Mouse (Mus musculus): ENCODE results near the gene Trip11.
"Not testable (repeated sequence)": the region's sequence is repeated elsewhere in the genome, so short reads cannot be mapped to it uniquely, and the experiment has no call there.

Trip11 gene

DNA sequence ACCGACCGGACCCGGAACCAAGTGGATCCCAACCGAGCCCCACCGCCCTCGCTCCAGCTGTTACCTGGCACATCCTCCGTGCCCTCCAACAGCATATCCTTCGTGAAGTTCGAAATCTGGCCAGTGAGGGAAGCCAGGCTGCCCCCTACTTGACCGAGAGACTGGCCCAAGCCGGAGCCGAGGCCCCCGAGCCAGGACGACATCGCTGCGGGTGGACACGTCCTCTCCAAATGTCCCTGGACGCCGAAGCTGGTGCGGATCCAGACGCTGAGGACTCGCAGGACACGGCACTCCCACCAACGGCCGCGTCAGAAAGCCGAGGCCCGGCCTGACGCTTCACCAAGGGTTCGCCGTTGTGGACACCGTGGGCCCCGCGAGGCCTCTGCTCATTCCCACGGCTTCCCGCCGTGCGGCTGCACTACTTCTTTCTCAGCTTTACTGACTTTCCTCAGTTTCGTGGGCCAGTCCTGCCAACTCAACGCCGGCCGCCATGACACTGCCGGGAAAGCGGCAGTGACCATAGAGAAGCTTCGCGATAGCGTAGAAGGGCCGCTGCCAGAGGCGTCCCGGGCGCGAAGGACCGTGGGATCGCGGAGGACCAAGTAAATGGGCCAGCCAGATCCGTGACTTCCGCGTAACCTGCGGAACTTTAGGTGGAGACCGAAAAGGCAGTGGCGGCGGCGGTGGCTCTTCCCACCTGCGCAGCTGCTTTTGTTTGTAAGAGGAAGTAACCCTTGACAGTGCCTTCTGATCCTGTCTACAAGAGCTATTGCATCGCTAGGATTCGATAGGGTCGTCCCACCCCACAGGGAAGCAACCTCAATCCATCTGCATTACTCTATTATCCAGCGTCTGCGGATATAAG is at the start of gene Trip11:
Gene Trip11 (minus strand): TSS at position 642 of the 865 bp plus-strand sequence.
- DNase-seq = peak; percentile 87

DNA sequence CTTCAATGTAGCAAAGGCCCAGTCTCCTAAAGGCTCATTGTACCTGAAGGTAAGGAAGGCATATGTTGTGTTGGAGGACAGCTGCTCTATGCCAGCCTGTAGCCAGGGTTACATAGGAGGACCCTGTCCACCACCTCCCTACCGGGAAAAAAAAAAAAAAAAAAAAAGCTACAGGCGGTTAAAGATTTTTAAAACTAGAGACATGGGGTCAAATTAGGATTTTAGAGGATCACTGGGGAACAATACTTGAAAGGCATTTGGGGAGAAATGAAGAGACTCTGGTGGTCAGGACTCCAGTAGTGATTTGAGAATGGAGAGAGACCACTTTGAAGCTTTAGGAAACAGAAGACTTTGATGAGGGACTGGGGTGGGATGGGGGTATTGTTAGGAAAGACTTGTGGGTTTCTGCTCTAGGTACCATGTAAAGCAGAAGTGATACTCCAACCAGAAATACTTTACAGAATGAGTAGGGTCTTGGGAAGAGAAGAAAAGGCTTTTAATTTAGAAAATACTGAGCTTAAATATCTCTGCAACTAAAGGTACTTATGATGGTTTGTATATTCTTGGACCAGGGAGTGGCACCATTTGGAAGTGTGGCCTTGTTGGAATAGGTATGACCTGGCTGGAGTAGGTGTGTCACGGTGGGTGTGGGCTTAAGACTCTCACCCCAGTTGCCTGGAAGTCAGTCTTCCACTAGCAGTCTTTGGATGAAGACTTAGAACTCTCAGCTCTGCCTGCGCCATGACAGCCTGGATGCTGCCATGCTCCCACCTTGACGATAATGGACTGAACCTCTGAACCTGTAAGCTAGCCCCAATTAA is 46.1 kb upstream of the Trip11 start:
- not testable (repeated sequence) for DNase-seq

DNA sequence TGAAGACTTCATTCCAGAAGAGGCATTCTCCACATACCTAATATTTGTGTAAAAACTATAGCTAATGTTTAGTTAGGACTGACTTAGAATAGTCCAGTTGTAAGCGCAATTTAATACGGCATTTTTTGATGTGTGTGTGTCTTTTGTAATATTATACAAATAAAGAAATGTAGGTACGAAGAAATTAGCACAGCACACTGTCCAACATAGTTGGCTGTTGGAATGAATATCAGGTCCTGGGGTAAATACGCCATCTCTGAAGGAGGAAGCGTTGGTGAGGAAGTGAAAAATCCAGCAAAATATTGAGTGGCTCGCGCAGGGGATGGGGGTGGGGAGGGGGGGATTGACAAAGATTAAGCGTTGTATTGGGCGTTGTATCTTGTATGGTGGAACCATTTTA is 45.5 kb upstream of the Trip11 start:
- DNase-seq = no peak

- DNase-seq = peak; percentile 95
These were observed 45.0 kb upstream of the Trip11 start, which contains the start of gene Atxn3 for GRCm38 (mm10) chr12:101957942-101958544. Atxn3 (minus strand) TSS chr12:101958246.

DNA sequence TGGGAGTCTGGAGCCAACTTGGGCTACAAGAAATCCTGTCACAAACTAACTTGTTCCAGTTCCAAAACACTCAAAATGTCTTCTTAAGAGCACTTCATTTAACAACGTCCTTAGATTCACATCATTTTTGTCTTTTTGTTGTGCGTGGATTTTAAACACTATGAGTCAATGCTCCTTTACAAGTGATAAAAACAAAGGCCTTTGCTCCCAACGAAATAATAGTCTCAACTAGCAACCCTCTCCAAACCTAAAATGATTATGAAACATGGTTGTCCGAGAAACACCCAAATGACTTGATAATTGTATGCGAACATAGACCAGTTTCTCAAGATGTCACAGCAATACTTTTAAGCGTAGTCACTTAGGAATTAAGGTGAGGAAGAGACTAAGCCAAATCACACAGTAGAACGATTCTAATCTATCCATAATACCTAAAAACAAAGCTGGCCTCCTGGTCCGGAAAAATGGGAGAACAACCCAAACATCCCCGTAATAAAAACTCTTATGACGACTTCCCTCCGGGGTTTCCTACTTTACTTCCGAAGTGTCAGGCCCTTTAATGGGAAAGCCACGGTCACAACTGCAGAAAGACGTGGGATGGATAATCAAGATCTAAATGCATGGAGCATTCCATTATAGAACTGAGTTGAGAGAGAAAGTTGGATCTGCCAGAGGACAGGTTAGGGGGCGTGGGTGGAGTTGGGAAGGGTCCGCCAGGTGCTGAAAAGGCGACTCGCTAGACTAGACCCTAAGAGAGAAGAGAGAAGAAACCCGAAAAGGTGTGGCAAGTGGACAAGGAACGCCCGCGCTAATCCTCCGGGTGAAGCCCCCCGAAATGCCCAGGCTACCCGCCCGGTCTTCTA is 44.2 kb upstream of the Trip11 start:
- no peak for DNase-seq

- DNase-seq = not testable (repeated sequence)
These were observed 42.8 kb upstream of the Trip11 start for GRCm38 (mm10) chr12:101955821-101956220.

DNA sequence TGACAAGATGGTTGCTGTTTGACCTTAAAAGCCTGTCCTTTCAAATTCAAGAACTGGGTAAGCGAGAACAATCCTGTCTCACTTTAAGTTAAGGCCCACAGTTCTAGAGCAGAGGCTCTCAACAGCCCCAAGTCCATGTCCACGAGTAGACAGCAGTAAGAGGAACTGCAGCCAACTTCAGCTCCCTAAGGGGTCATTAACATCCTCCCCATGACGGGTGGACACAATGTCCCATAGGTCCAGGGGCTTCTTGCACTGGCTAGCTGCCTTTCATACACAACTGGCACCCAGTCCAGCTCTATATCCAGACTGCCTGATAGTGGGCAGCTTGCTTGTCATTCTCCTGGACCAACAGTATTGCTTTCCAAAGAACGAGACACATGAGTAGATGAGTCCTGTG is 35.7 kb upstream of the Trip11 start:
- no peak for DNase-seq

DNA sequence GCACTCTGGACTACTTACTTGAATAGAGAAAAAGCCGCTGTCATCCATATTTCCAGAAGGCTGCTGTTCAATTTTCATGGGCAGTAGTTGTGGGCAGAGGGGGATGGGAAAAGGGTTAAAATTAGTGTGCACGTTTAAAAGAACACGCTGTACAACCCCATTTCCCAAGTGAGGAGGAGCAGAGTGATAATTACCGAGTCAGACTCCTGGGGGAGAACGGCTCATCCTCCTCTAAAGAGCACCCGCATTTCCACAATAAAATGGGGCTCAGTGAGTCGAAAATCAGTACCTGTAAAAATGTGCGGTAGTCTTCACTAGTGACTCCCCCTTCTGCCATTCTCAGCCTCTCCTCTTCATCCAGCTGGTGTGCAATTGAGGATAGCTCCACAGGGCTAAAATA is 34.9 kb upstream of the Trip11 start:
- no peak for DNase-seq

DNA sequence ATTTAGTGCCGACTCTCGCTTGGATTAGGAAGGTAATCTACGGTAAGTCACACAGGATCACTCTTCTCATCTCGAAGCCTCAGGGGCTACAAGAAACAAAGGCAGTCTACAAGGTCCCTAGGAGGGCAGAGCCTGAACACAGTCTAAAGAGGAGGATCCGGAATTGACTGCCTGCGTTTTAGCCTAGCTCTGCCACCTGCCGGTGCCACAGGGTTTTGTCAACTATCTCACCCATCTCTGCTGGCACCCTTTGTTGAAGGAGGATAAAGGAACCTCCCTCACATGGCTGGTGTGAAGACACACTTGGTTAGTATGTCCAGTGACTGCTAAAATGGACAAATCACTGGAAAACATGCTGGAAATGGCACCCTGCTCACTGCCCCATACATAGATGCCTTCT is 24.5 kb upstream of the Trip11 start:
- no peak for DNase-seq

GRCm38 (mm10) chr12:101935223-101935622 is 22.2 kb upstream of the Trip11 start:
- DNase-seq = no peak

DNA sequence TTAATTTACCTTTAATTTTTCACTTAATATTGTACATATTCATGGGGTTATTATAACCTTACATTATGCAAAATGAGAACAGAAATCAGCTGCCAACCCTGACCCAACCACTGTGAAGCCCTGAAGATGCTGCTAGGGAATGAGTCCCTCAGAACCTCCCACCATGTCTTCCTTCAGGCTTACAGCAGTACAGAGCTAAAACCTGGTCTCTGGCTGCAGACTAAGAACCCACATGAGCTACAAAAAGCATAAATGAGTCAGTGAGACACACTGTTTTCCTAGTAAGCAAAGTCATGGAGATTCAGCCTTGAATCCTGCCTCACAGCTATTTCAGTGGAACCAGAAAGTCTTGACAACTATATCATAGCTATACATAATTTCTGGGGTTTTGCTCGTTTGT is 15.4 kb upstream of the Trip11 start:
- DNase-seq = no peak

GRCm38 (mm10) chr12:101922313-101922712 is 9.2 kb upstream of the Trip11 start:
- no peak for DNase-seq

DNA sequence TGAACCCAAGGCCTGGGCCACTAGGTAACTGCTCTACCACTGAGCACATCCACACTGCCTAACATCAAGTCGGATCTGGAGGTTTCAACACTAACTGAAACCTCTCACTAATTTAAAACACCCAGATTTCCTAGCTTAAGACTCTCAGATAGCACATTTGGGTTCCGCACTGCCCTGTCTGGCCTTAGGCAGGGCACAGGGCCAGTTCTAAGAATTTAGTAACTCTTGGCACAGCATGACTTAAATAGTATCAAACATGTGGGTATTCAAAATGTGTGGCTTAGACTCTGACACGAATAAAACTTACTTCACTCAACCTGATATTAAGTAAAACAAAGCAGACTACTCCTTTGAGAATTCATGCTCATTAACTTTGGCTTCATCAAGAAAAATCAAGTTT is 6.8 kb upstream of the Trip11 start:
- DNase-seq = no peak

DNA sequence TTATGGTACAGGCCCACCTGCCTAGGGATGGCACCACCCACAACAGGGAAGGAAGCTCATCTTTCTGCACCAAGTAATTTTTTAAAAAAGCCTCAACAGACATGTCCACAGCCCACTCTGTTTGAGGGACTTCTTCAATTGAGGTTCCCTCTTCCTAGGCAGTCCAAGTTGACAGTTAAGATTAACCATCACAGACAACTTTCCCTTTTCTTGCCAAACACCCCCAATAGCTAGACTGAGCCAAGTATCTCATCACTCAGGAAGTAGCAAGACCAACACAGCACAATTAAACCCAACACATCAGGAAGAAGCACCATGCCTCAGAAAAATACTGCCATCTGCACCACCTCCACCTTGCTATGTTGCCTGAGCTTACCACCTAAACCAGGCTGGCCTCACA is 4.1 kb upstream of the Trip11 start:
- DNase-seq = no peak

GRCm38 (mm10) chr12:101911346-101911745 is 1.7 kb downstream of the Trip11 start:
- no peak for DNase-seq

GRCm38 (mm10) chr12:101910360-101910759 is 2.7 kb downstream of the Trip11 start:
- DNase-seq = no peak

DNA sequence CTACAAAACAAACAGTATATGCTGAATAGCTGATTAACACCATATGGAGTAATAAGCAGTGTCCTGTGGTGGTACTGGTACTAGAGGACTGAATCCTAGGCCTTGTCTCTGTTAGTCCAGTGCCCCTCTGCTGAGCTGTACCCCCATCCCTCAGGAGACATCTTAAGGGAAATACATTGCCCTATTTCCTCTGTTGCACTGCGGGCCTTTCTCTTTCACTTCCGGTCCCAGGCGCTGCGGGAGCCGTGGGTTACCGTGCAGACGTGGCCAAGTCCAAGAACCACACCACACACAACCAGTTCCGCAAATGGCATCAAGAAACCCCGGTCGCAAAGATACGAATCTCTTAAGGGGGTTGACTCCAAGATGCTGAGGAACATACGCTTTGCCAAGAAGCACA is 7.2 kb downstream of the Trip11 start:
- DNase-seq = no peak

DNA sequence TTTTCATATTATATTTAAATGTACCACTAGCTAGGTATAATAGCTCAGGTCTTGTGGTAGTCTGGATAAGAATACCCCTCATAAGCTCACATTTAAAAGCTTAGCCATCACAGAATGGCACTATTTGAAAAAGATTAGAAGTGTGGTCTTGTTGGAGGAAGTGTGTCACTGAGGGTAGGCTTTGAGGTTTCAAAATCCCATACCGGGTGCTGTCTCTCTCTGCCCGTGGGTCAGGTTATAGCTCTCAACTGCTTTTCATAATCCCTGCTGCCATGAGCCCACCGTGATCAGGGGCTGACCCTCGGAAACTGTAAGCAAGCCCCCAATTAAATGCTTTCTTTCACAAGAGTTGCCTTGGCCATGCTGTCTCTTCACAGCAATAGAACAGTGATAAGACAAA is 8.2 kb downstream of the Trip11 start:
- DNase-seq = no peak

DNA sequence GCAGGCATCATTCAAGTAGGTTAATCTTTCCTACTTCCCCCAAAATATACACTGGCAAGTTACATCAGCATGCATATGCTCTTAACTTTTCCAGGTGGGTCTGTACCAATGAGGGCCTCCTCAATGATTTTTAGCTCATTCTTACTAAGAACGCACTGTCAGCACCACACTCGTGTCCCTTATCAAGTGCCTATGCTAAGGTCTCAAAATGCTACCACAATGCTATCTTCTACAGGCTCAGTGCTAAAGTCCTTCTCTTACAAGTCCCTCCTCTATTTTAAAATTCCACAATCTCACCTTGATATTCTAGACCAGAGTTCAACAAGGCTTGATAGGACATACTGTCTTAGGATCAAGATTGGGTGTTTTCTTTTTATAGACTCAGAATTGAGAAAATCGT is 8.9 kb downstream of the Trip11 start:
- no peak for DNase-seq

GRCm38 (mm10) chr12:101899671-101900245 is 13.3 kb downstream of the Trip11 start:
- no peak for DNase-seq

- no peak for DNase-seq
These were observed 14.1 kb downstream of the Trip11 start for GRCm38 (mm10) chr12:101898966-101899365.

GRCm38 (mm10) chr12:101897113-101897512 is 16.0 kb downstream of the Trip11 start:
- no peak for DNase-seq

All from cerebellum, adult 11 months (tissue).